Mouse (Mus musculus) layer of hippocampus, adult 6 months (tissue): ENCODE measurements around the gene Gm11034. TPM values are rescaled to one million over a fixed set of nuclear protein-coding genes. Genes with fewer than 3 reads are reported as not detected.

ENCODE experiments used
- long read RNA-seq, 2 experiments: library from polyadenylated mRNA; unstranded; transcript quantifications; one replicate each; pipeline ENCODE4 v2.0.0; 2019 to 2020
- polyA plus RNA-seq: library from polyadenylated mRNA; unstranded; fragments of <200 nt; fragmentation: Nextera tagmentation; gene quantifications from 2 replicates; pipeline ENCODE4 v1.2.3, GENCODE M21; 2021

Gene Gm11034
- not detected in 2 replicates for polyA plus RNA-seq
- long read RNA-seq, experiment 1: 0 reads
- long read RNA-seq, experiment 2: 0 reads

GRCm38 (mm10) chr8:72213536-72213935 is at the start of gene Gm11034:
TSS of gene Gm11034 (minus strand) at chr8:72213636.

DNA sequence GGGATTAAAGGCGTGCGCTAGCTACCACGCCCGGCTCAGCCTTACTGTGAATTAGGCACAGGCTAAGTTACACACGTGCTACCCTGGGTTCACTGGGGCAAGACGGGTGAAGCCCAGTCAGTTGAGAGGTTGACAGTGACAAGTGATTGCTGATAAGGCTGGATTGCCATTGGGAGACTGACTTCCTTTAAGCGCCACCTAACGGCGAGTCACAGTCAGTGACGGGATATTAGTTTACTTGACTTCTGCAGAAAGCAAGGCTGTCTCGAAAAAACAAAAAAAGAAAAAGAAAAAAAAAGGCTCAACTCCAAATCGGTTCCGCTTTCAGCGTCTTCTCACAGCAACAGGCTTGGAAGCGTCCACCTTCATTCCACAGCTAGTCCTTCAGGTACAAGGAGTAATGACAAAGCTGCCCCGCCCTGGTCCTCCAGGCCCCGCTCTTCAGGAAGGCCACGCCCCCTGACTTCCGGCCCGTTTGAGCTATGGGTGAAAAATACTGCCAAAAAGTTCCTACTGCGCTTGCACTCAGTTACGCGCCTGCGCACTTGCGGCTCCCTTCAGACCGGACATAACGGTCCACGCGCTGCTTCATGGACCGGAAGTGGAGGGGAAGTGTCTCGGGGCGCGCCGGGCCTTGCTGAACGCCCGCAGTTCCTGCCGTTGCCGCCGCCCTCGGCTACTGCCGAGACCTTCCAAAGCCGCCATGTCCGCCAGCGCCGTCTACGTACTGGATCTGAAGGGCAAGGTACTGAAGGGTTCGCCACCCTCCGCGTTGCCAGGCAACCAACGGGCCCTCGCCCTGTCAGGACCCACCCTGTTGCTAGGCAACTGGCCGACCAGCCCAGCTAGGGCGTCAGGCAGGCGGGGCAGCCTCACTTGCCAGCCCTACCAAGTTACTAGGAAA is 26.3 kb upstream of the Gm11034 start, which contains the start of gene Ap1m1:
Gene Ap1m1 (plus strand): TSS at position 520 of the 904 bp plus-strand sequence.

DNA sequence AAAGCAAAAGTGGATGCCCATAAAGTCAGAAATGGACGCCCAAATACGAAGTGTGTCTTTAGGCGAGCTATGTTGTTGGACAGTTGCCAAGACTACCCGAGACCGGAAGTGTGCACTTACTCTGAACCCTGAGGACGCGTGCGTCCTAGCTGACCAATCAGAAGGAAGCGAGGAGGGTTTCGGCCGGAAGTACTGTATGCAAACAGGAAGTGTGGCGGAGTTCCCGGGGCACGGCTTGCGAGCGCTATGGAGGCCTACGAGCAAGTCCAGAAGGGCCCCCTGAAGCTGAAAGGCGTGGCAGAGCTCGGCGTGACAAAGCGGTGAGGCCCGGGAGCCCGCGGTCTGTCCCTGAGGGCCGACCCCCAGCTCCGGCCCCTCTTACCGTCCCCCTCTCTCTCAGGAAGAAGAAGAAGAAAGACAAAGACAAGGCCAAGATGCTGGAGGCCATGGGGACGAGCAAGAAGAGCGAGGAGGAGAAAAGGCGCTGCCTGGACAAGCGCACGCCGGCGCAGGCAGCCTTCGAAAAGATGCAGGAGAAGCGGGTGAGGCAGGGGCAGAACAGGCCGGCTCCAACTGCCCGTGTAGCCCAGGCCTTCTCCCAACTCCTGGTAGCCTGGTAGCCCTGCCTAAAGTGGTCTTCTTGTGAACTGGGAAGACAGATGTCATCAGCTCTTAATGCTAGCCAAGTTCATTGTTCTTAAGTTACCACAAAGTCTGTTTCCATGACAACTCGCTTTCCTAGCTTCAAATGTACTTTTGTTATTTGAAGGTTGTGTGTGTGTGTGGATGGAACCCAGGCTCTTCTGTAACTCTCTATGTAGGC is 6.3 kb upstream of the Gm11034 start, which contains the start of gene Fam32a:
Gene Fam32a (plus strand): TSS at position 190 of the 823 bp plus-strand sequence.

DNA sequence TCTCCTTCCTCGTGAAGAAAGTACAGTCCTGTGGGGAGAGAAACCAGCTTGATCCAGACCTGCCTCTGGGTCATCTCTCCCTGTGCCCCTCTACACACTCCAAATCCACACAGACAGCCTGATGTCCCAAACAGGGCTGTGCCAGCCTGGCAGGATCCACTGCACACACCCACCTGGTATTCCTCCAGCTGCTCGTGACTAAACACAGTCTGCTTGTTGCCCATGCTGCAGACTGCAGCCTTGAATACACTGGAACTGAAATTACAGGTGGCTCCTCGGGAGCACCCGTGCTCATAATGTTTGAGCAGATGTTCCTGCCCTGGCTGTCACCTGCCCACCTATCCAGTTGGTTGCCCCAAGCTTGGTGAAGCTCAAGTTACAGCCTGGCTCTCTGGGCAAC is 685 bp downstream of the Gm11034 start, which contains the start of gene Cib3:
Gene Cib3 (minus strand): TSS at position 87 of the 400 bp plus-strand sequence.

DNA sequence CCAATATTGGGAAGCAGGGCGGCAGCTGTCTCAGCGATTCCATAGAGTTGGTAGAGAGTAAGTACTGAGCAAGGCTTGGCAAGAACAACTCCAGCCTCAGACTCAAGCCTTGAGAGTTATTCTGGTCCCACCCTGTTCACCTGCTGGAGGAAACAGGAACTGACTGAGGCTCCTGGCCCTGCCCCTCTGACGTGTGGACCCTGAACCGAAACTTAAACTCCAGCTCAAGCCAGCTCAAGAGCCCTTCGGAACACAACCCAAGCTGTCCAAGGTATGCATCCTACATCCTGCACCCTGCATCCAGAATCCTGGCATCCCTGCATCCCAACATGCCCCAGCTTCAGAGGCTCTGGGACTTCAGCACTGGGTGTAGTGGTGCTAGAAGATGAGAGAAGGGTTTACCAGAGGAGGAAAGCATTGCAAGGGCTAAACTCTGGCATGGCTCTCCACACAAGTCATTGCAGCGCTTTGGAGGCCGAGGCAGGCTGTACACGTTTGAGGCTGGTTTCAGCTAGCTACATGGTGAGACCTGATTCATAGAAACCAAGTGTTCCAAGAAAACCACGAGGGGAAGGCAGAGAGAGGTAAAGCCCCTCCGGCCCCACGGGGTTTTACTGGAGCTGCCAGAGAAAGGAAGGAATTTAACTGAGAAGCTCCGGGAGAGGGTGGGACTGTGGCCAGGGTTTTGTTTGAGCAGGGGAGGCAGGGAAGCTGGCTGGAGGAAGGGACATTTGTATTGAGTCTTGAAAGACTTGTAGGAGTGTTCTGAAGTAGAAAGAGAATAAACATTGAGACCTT is 23.8 kb downstream of the Gm11034 start, which contains the start of gene Hsh2d:
Gene Hsh2d (plus strand): TSS at position 222 of the 798 bp plus-strand sequence.

Other genes starting within 250 kb of the Gm11034 start
- gene Cyp4f18, start 204.0 kb downstream of the Gm11034 start, polyA plus RNA-seq: 0.30 TPM in 1 of 2 replicates, not detected in the other
- gene Olfr372, start 172.4 kb downstream of the Gm11034 start, polyA plus RNA-seq: not detected in 2 replicates
- gene Olfr373, start 130.5 kb downstream of the Gm11034 start, polyA plus RNA-seq: not detected in 2 replicates
- not detected in 2 replicates for gene Olfr374, start 106.6 kb downstream of the Gm11034 start, polyA plus RNA-seq
- 25.5 and 26.8 TPM in 2 replicates for gene Tpm4, start 78.7 kb downstream of the Gm11034 start, polyA plus RNA-seq
- 50.2 and 54.8 TPM in 2 replicates for gene Rab8a, start 52.4 kb downstream of the Gm11034 start, polyA plus RNA-seq
- not detected in 2 replicates for gene Hsh2d, start 24.0 kb downstream of the Gm11034 start, polyA plus RNA-seq
- gene Cib3, start 799 bp downstream of the Gm11034 start, polyA plus RNA-seq: not detected in 2 replicates
- gene Fam32a, start 6.1 kb upstream of the Gm11034 start, polyA plus RNA-seq: 54.1 and 54.6 TPM in 2 replicates
- gene Ap1m1, start 26.4 kb upstream of the Gm11034 start, polyA plus RNA-seq: 92.6 and 104 TPM in 2 replicates
- 8.9 and 9.6 TPM in 2 replicates for gene Gm10282, start 91.6 kb upstream of the Gm11034 start, polyA plus RNA-seq
- gene Klf2, start 105.4 kb upstream of the Gm11034 start, polyA plus RNA-seq: 0.63 and 0.69 TPM in 2 replicates
- 18.8 and 19.3 TPM in 2 replicates for gene Eps15l1, start 207.8 kb upstream of the Gm11034 start, polyA plus RNA-seq
- gene Calr3, start 230.2 kb upstream of the Gm11034 start, polyA plus RNA-seq: 1.4 and 1.8 TPM in 2 replicates
- 6.5 and 6.7 TPM in 2 replicates for gene 1700030K09Rik, start 230.2 kb upstream of the Gm11034 start, polyA plus RNA-seq